Mouse (Mus musculus): ENCODE measurements around the gene Olfr159. TPM values are rescaled to one million over a fixed set of nuclear protein-coding genes. Genes with fewer than 3 reads are reported as not detected.
"Not testable (repeated sequence)": the region's sequence is repeated elsewhere in the genome, so short reads cannot be mapped to it uniquely, and the experiment has no call there.

Olfr159 gene
- not detected in 2 replicates for polyA plus RNA-seq (2015; fragmentation: Nextera tagmentation; extraction: Ambion mirVana)

DNA sequence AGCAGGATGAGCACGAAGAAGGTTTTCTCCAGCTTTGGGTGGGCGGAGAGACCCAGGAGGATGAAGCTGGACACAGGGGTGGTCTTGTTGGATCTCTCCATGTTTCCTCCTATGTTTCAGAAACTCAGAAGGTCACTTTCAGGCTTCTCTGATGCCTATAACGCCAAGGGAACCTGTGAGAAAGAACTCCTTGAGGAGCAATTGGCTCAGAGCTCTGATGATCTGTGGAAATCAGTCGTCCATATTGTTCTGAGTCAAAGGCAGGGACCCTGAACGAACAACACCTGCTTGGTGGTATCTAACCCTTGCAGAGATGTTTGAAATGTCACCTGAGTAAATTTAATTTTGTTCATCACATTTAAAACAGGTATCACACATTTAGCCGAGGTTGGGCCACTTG lies at the start of gene Olfr159:
Gene Olfr159 (minus strand): TSS at position 101 of the 400 bp plus-strand sequence.
- Histone ChIP-seq H3K4me2 (ENCODE audit: low read length) (no peak within 1 kb of the TSS), H3K27me3 (replicated peaks; ENCODE audit: control insufficient read depth, insufficient read depth, low read length) (no peaks in the 10 kb centered on the region), H3K9ac (replicated peaks; ENCODE audit: low read depth, low read length) (no peak within 1 kb of the TSS), H3K4me3 (replicated peaks; ENCODE audit: low read length) (no peak within 1 kb of the TSS), H3K4me1 (replicated peaks; ENCODE audit: control insufficient read depth, insufficient read depth, low read length) (no peaks in the 10 kb centered on the region), H3K27ac (ENCODE audit: low read length) (no peak within 1 kb of the TSS), H3K36me3 (ENCODE audit: control insufficient read depth, insufficient read depth) (no peaks in the 10 kb centered on the region), H3K9me3 (ENCODE audit: control insufficient read depth, low read length) (no peaks in the 10 kb centered on the region)
- WGBS: 89% methylated on average over 6 of the region's 6 CpGs
- no peak for ATAC-seq

GRCm38 (mm10) chr4:43798936-43799335 lies 28.1 kb upstream of the Olfr159 start:
- H3K4me3 ChIP-seq (replicated peaks; ENCODE audit: low read length): no peak overlapping the region
- H3K9me3 ChIP-seq (ENCODE audit: control insufficient read depth, low read length): peaks cover 4% of the 10 kb centered on the region; the same call in 1 of the 2 replicates
- no peak overlapping the region for H3K27ac ChIP-seq (ENCODE audit: low read length)
- no peaks in the 10 kb centered on the region for H3K27me3 ChIP-seq (replicated peaks; ENCODE audit: control insufficient read depth, insufficient read depth, low read length)
- no peak for ATAC-seq
- no peaks in the 10 kb centered on the region for H3K4me1 ChIP-seq (replicated peaks; ENCODE audit: control insufficient read depth, insufficient read depth, low read length)
- no peak overlapping the region for H3K4me2 ChIP-seq (ENCODE audit: low read length)
- H3K9ac ChIP-seq (replicated peaks; ENCODE audit: low read depth, low read length): no peak overlapping the region
- no peaks in the 10 kb centered on the region for H3K36me3 ChIP-seq (ENCODE audit: control insufficient read depth, insufficient read depth)
- WGBS: 76% methylated on average over 7 of the region's 7 CpGs

- H3K27me3 ChIP-seq (replicated peaks; ENCODE audit: control insufficient read depth, insufficient read depth, low read length); H3K9ac ChIP-seq (replicated peaks; ENCODE audit: low read depth, low read length); ATAC-seq; H3K9me3 ChIP-seq (ENCODE audit: control insufficient read depth, low read length); H3K4me1 ChIP-seq (replicated peaks; ENCODE audit: control insufficient read depth, insufficient read depth, low read length); H3K36me3 ChIP-seq (ENCODE audit: control insufficient read depth, insufficient read depth); H3K27ac ChIP-seq (ENCODE audit: low read length); H3K4me2 ChIP-seq (ENCODE audit: low read length); H3K4me3 ChIP-seq (replicated peaks; ENCODE audit: low read length): not testable (repeated sequence)
- 83% methylated on average over 5 of the region's 5 CpGs for WGBS
Observed at GRCm38 (mm10) chr4:43795844-43796243, 25.0 kb upstream of the Olfr159 start.

DNA sequence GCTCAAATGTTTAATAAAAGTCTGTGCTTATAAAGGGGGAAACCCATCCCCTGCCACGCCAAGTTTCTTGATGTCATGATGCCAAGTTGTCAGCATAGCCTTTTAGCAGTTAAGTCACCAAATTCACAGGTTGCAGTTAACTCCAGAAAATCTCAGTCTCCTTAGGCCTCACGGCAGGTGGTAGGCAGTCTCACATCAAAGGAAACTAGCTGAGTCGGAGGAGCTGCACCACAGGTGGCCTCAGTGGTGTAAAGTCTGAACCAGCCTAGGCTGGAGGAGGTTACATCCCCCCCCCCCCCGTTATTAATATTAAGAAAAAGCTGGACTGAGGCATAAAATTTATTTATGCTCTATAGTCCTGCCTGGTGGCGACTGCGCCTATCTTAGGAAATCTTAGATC lies 24.5 kb upstream of the Olfr159 start:
- no peaks in the 10 kb centered on the region for H3K36me3 ChIP-seq (ENCODE audit: control insufficient read depth, insufficient read depth)
- ATAC-seq: no peak
- 80% methylated on average over 6 of the region's 6 CpGs for WGBS
- H3K27ac ChIP-seq (ENCODE audit: low read length): no peak overlapping the region
- H3K4me3 ChIP-seq (replicated peaks; ENCODE audit: low read length): no peak overlapping the region
- no peak overlapping the region for H3K4me2 ChIP-seq (ENCODE audit: low read length)
- no peaks in the 10 kb centered on the region for H3K27me3 ChIP-seq (replicated peaks; ENCODE audit: control insufficient read depth, insufficient read depth, low read length)
- no peak overlapping the region for H3K9ac ChIP-seq (replicated peaks; ENCODE audit: low read depth, low read length)
- H3K9me3 ChIP-seq (ENCODE audit: control insufficient read depth, low read length): no peaks in the 10 kb centered on the region
- H3K4me1 ChIP-seq (replicated peaks; ENCODE audit: control insufficient read depth, insufficient read depth, low read length): no peaks in the 10 kb centered on the region

DNA sequence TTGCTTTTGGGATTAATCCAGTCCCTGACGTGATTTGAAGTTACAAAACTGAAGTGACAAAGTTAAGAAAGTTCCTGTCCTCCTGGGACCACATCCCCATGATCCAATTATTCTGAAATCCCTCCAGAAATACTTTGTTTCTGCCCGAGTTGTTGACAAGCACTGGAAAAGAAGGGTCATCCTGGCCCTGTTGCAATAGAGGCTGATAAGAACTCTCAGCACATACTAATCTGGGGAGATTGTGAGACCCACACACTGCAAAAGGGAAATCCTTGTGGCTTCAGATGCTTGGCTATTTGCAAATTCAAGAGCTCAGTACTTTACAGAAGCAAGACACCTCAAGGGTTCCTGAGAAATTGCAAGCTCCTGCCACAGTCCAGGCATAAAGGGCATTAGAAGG lies 1.5 kb upstream of the Olfr159 start:
- Histone ChIP-seq H3K4me3 (replicated peaks; ENCODE audit: low read length) (no peak overlapping the region), H3K27me3 (replicated peaks; ENCODE audit: control insufficient read depth, insufficient read depth, low read length) (no peaks in the 10 kb centered on the region), H3K36me3 (ENCODE audit: control insufficient read depth, insufficient read depth) (no peaks in the 10 kb centered on the region), H3K4me1 (replicated peaks; ENCODE audit: control insufficient read depth, insufficient read depth, low read length) (no peaks in the 10 kb centered on the region), H3K4me2 (ENCODE audit: low read length) (no peak overlapping the region), H3K9me3 (ENCODE audit: control insufficient read depth, low read length) (no peaks in the 10 kb centered on the region), H3K9ac (replicated peaks; ENCODE audit: low read depth, low read length) (no peak overlapping the region), H3K27ac (ENCODE audit: low read length) (no peak overlapping the region)
- ATAC-seq: no peak
- 29% methylated on average over 2 of the region's 2 CpGs for WGBS

DNA sequence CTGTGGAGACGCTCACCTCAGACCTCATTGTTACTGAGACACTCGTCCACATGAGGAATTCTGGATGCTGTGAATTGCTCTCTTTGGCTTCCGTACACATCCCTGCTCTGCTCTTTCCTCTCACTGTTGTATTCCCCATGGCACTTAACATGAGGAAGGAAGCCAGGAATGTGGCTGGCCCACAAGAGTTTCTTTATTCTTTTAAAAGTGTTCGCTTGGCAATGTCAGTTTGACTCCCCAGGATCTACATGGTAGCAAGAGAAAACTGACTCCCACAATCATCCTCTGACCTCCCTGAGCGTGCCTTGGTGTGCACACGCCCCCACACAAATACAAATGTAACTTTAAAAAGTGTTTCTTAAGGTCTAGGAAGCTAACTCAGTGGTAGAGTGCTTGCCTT lies 817 bp upstream of the Olfr159 start:
- WGBS: 61% methylated on average over 6 of the region's 6 CpGs
- no peak overlapping the region for H3K4me3 ChIP-seq (replicated peaks; ENCODE audit: low read length)
- no peak overlapping the region for H3K27ac ChIP-seq (ENCODE audit: low read length)
- H3K9me3 ChIP-seq (ENCODE audit: control insufficient read depth, low read length): no peaks in the 10 kb centered on the region
- no peak overlapping the region for H3K9ac ChIP-seq (replicated peaks; ENCODE audit: low read depth, low read length)
- H3K27me3 ChIP-seq (replicated peaks; ENCODE audit: control insufficient read depth, insufficient read depth, low read length): no peaks in the 10 kb centered on the region
- no peaks in the 10 kb centered on the region for H3K4me1 ChIP-seq (replicated peaks; ENCODE audit: control insufficient read depth, insufficient read depth, low read length)
- no peaks in the 10 kb centered on the region for H3K36me3 ChIP-seq (ENCODE audit: control insufficient read depth, insufficient read depth)
- no peak overlapping the region for H3K4me2 ChIP-seq (ENCODE audit: low read length)
- no peak for ATAC-seq

DNA sequence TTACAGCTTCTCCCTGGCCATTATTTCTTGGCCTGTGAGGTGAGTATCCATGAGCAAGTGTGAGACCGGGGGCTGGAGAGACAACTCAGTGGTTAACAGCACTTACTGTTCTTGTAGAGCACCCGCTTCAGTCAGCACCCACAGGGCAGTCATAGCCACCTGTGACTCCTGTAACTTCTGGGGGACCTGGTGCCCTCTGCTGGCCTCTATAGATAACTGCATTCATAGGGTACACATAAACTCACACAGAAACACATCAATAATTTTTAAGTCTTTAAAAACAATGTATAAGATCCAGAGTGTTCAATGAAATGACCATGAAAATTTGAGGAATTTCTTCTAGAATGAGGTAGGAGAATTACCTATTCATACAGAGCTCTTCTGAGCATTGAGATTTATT lies 1.4 kb downstream of the Olfr159 start:
- Histone ChIP-seq H3K4me1 (replicated peaks; ENCODE audit: control insufficient read depth, insufficient read depth, low read length) (no peaks in the 10 kb centered on the region), H3K4me3 (replicated peaks; ENCODE audit: low read length) (no peak overlapping the region), H3K27me3 (replicated peaks; ENCODE audit: control insufficient read depth, insufficient read depth, low read length) (no peaks in the 10 kb centered on the region), H3K9ac (replicated peaks; ENCODE audit: low read depth, low read length) (no peak overlapping the region), H3K36me3 (ENCODE audit: control insufficient read depth, insufficient read depth) (no peaks in the 10 kb centered on the region), H3K27ac (ENCODE audit: low read length) (no peak overlapping the region), H3K9me3 (ENCODE audit: control insufficient read depth, low read length) (no peaks in the 10 kb centered on the region), H3K4me2 (ENCODE audit: low read length) (no peak overlapping the region)
- WGBS: 98% methylated on average over 2 of the region's 2 CpGs
- ATAC-seq: no peak

DNA sequence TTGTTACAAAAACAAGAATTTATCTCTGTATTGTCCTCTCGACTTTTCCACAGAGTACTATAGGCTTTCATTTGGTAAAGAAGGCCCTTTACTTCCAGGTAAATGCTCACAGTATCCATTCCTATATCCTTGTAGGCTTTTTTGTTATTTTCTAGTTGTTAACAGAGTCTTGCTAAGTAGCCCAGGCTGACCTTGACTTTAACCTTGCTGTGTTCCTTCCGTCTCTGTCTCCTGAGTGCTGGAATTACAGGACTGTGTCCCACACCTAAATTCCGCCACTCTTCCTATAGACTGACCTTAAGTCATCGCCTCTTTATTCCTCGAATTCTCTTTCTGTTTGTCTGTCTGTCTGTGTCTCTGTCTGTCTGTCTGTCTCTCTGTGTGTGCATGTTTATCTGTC lies 2.5 kb downstream of the Olfr159 start:
- 88% methylated on average over 5 of the region's 5 CpGs for WGBS
- H3K4me1 ChIP-seq (replicated peaks; ENCODE audit: control insufficient read depth, insufficient read depth, low read length): no peaks in the 10 kb centered on the region

GRCm38 (mm10) chr4:43763410-43763809 lies 7.4 kb downstream of the Olfr159 start:
- H3K9me3 ChIP-seq (ENCODE audit: control insufficient read depth, low read length): no peaks in the 10 kb centered on the region
- ATAC-seq: no peak
- no peak overlapping the region for H3K4me2 ChIP-seq (ENCODE audit: low read length)
- no peaks in the 10 kb centered on the region for H3K27me3 ChIP-seq (replicated peaks; ENCODE audit: control insufficient read depth, insufficient read depth, low read length)
- 23% methylated on average over 7 of the region's 7 CpGs for WGBS
- H3K4me1 ChIP-seq (replicated peaks; ENCODE audit: control insufficient read depth, insufficient read depth, low read length): no peaks in the 10 kb centered on the region
- H3K36me3 ChIP-seq (ENCODE audit: control insufficient read depth, insufficient read depth): no peaks in the 10 kb centered on the region
- H3K4me3 ChIP-seq (replicated peaks; ENCODE audit: low read length): no peak overlapping the region
- H3K9ac ChIP-seq (replicated peaks; ENCODE audit: low read depth, low read length): no peak overlapping the region
- H3K27ac ChIP-seq (ENCODE audit: low read length): no peak overlapping the region

More for the DNA sequence above, 2.5 kb downstream of the Olfr159 start:
- no peak overlapping the region for H3K4me2 ChIP-seq (ENCODE audit: low read length)
- no peak overlapping the region for H3K27ac ChIP-seq (ENCODE audit: low read length)
- H3K27me3 ChIP-seq (replicated peaks; ENCODE audit: control insufficient read depth, insufficient read depth, low read length): no peaks in the 10 kb centered on the region
- H3K4me3 ChIP-seq (replicated peaks; ENCODE audit: low read length): no peak overlapping the region
- ATAC-seq: no peak
- H3K9ac ChIP-seq (replicated peaks; ENCODE audit: low read depth, low read length): no peak overlapping the region
- no peaks in the 10 kb centered on the region for H3K36me3 ChIP-seq (ENCODE audit: control insufficient read depth, insufficient read depth)
- H3K9me3 ChIP-seq (ENCODE audit: control insufficient read depth, low read length): no peaks in the 10 kb centered on the region

DNA sequence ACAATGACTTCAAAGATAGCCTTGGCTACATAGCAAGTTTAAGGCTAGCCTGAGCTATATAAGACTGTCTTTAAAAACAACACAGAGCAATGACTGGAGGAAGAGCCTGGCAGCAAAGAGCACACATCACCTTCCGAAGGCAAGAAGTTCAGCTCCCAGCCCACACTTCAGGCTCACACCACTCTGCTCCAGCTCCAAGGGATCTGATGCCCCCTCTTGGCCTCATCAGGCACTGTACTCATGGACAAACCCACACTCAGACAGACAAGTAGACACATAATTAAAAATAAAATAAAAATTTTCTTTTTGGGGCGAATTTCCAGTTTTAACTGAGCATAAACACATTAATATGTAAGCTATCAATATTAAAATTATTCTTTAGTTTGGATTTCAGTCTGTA lies 9.5 kb downstream of the Olfr159 start:
- Histone ChIP-seq H3K4me2 (ENCODE audit: low read length) (no peak overlapping the region), H3K27ac (ENCODE audit: low read length) (no peak overlapping the region), H3K4me3 (replicated peaks; ENCODE audit: low read length) (no peak overlapping the region), H3K9ac (replicated peaks; ENCODE audit: low read depth, low read length) (no peak overlapping the region), H3K27me3 (replicated peaks; ENCODE audit: control insufficient read depth, insufficient read depth, low read length) (no peaks in the 10 kb centered on the region), H3K36me3 (ENCODE audit: control insufficient read depth, insufficient read depth) (no peaks in the 10 kb centered on the region), H3K9me3 (ENCODE audit: control insufficient read depth, low read length) (no peaks in the 10 kb centered on the region), H3K4me1 (replicated peaks; ENCODE audit: control insufficient read depth, insufficient read depth, low read length) (no peaks in the 10 kb centered on the region)
- WGBS: 81% methylated on average over 2 of the region's 2 CpGs
- ATAC-seq: no peak

Measured in forebrain, embryonic 16.5 days (tissue).